Mouse (Mus musculus) myocyte (in vitro differentiated cells): ENCODE data around the gene Gfy.

Source experiments
- MAX ChIP-seq: IDR thresholded peaks from one replicate; pipeline ENCODE4 v1.6.1; 2011; ENCODE audit warnings: low read depth, mild to moderate bottlenecking, control low read depth
- POLR2A ChIP-seq: IDR thresholded peaks from one replicate; pipeline ENCODE4 v1.6.1; 2011; ENCODE audit warnings: low read depth, mild to moderate bottlenecking, control low read depth, moderate library complexity; ENCODE audit not compliant: insufficient read length
- REST ChIP-seq: IDR thresholded peaks from one replicate; pipeline ENCODE4 v1.6.1; 2011; ENCODE audit warnings: mild to moderate bottlenecking, control low read depth, moderate library complexity; ENCODE audit not compliant: insufficient read depth, insufficient read length
- USF1 ChIP-seq: IDR thresholded peaks from one replicate; pipeline ENCODE4 v1.6.1; 2011; ENCODE audit warnings: low read depth, mild to moderate bottlenecking, control low read depth, moderate library complexity

GRCm38 (mm10) chr7:45169495-45169894 is 9.9 kb downstream of the Gfy start:
- TF ChIP-seq POLR2A (no peak), MAX (no peak), REST (no peak), USF1 (no peak)
